Mouse (Mus musculus): Measurements from ENCODE around the gene Tstd2.

DNA sequence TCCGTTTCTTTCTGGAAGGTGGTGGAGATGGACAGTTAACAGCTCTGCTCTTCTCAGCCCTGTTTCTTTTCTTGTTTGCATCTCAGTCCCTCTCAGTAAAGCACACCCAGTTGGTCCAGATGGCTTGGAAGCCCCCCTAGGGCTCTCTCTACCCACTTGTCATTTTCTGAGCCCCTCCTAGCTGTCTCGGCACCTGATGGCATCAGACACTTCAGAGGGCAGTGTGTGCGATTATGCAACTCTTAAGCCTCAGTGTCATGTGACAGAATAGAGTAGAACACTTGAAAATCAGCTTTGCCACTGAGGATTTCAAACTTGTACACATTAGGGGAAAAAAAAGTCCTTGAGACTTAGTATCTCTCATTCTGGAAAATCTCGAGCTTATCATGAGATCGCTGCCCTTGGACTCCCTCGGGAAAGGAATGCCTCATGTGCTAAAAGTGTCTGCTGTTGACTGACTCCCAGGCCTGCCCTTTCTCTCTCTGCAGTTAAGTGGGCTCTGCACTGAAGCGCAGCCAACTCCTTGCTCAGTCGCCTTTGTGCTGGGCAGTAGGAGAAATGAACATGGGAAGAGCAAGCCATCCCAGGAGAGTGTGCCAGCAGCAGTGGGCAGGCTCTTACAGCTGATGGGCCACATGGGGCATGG is 72.7 kb downstream of the Tstd2 start:
- TF ChIP-seq POLR2A (IDR thresholded peaks at IDR 0.05; ENCODE audit: borderline replicate concordance, control insufficient read depth, low read depth, low read length) (no peak), CTCF (IDR thresholded peaks at IDR 0.05; ENCODE audit: control insufficient read depth, insufficient read depth, low read length) (no peak)

Measured in bone marrow, adult 2 months (tissue).